Mouse (Mus musculus) kidney, postnatal 10 days (tissue): ENCODE measurements around the gene Bcas1.

Experiments
- DNase-seq: peaks from one replicate; pipeline ENCODE4 v3.0.0; 2021; ENCODE audit warnings: mixed read lengths

Bcas1 gene

GRCm38 (mm10) chr2:170345410-170345793 is 82.2 kb downstream of the Bcas1 start:
- peak; percentile 67 for DNase-seq

- peak; percentile 44 for DNase-seq
Measured at GRCm38 (mm10) chr2:170344502-170345409, 82.9 kb downstream of the Bcas1 start.

DNA sequence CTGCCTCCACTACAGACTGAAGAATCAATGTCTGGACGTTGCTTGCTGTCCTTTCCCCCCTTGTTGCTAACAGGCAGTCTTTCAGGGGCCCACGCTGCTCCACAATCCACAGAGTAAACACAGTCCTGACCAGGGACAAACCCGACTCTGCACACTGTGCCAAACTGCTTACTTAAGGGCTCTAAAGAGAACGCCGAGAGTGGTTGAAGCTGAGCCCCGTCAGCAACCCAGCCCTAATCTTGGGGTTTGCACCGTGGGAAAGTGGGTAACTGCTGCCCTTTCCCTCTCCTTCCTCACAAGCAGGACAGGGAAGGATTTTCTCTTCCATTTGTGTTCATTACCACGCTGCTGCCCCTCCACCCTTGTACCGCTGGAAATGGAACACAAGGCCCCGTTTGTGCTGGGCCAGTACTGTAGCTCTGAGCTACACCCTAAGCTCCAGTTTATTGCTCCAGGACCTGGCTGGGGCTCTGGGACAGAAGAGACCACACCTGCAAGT is 83.8 kb downstream of the Bcas1 start:
- no peak for DNase-seq

- peak; percentile 91 for DNase-seq
Measured at GRCm38 (mm10) chr2:170343133-170343818, 84.4 kb downstream of the Bcas1 start.

- no peak for DNase-seq
Measured at GRCm38 (mm10) chr2:170342312-170342830, 85.3 kb downstream of the Bcas1 start.

GRCm38 (mm10) chr2:170341179-170341578 is 86.5 kb downstream of the Bcas1 start:
- no peak for DNase-seq

- no peak for DNase-seq
Measured at GRCm38 (mm10) chr2:170336266-170336760, 91.3 kb downstream of the Bcas1 start.

DNA sequence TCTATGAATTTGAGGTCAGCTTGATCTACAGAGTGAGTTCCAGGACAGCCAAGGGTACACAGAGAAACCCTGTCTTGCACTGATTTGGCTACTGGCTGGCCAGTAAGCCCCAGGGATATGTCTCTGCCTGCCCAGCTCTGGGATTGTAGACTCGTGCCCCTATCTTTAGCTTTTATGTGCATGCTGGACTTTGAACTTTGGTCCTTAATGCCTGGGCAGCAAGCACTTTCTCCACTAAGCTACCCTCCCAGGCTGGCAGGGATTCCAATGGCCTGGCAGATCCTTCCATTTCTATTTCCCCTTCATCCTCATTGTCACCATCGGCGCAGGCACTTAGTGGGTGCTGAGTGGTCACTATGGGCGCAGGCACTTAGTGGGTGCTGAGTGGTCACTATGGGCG is 92.5 kb downstream of the Bcas1 start:
- DNase-seq: no peak

- no peak for DNase-seq
Measured at GRCm38 (mm10) chr2:170331870-170332269, 95.8 kb downstream of the Bcas1 start.

DNA sequence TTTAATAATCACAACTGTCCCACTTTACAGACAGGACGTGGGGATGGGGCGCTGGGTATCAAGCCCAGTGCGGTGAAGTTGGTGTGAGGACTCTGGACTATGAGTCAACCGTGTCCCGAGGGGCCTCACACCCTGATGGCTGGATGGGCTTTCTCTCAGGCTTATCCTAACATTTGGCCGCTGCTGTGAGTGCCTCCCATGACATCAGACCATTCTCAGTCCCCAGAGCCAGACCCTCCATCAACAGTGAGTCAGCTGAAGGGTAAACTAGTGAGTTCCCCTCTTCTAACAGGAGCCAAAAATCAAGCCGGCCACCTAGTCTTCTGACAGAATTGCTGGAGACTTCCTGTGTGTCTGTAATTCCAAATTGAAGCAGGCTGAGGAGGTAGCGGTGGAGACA is 97.2 kb downstream of the Bcas1 start:
- DNase-seq: no peak

GRCm38 (mm10) chr2:170329921-170330320 is 97.7 kb downstream of the Bcas1 start:
- DNase-seq: no peak

- DNase-seq: peak; percentile 79
Measured at GRCm38 (mm10) chr2:170323925-170324347, 103.7 kb downstream of the Bcas1 start.

DNA sequence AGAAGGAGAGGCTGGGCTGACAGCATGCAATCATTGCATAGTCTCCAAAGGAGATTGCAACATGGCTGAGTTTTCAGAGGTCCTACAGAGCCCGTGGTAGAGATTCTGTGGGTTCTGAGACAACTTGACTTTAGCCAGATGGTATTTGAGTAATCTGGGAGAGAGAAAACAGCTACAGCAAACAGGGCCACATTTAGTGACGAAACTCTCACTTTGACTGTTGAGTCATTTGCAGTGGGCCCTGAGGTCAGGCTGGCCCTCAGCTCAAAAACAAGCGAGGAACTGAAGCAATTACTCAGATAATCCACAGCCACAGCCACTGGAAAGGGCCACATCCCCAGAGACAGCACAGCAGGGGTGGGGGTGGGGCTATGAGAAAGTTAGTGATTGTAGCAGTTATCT is 105.6 kb downstream of the Bcas1 start:
- no peak for DNase-seq

DNA sequence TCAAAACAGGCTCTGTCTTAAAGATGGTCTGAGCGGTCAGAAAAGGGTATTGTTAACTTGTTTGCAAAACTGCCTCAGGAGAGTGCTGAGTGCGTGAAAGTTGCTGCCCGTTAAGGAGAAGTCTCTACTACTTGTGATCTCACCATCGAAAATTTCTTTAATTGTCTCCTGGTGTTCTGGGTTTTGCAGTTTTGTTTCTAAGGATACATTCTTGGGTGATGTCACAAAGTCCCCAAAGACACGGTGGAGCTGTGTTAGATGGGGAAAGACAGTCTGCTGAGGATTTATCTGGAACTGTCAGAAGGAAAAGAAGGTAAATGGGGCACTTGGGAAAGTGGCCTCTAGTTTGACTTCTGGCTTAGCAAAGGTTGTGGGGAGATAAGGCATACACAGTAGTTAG is 106.1 kb downstream of the Bcas1 start:
- DNase-seq: no peak

GRCm38 (mm10) chr2:170319533-170320463 is 107.8 kb downstream of the Bcas1 start:
- DNase-seq: no peak

GRCm38 (mm10) chr2:170318713-170319532 is 108.7 kb downstream of the Bcas1 start:
- peak; percentile 93 for DNase-seq

DNA sequence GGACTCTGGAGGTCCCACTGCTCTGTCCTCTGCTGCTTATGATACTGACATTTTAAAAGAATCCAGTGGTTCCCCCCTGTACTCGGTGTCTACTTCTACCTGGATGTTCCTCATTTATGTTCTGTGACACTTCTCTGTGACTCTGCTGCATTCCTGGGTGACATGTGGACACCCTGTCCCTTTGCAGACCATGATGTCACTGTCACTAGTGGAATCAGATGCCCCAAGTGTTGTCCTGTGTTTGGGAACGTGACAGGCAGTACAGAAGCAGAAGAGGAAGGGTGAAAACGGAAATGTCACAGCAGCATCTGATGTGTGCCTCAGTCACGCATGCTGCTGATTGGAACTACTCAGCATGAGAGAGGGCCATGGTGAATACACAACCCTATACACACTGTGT is 110.9 kb downstream of the Bcas1 start:
- no peak for DNase-seq

DNA sequence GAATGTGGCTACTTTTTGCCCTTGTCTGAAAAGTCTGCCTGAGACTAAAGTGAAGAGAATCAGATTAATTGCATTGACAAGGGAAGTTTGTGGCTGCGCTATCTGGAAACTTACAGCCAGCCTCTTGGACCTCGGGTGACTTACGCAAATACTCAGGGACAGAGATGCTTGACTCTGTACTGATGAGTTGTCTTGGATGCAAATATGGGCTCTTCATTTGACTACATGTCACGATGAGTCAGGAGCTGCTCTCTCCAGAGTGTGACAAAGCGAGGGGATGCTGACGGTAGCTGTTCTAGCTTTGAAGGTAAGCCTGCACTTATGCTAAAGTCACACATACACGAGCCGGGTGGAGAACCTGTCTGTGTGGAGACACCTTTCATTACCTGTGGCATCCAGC is 111.3 kb downstream of the Bcas1 start:
- DNase-seq: no peak

- no peak for DNase-seq
Measured at GRCm38 (mm10) chr2:170310988-170311359, 116.7 kb downstream of the Bcas1 start.

DNA sequence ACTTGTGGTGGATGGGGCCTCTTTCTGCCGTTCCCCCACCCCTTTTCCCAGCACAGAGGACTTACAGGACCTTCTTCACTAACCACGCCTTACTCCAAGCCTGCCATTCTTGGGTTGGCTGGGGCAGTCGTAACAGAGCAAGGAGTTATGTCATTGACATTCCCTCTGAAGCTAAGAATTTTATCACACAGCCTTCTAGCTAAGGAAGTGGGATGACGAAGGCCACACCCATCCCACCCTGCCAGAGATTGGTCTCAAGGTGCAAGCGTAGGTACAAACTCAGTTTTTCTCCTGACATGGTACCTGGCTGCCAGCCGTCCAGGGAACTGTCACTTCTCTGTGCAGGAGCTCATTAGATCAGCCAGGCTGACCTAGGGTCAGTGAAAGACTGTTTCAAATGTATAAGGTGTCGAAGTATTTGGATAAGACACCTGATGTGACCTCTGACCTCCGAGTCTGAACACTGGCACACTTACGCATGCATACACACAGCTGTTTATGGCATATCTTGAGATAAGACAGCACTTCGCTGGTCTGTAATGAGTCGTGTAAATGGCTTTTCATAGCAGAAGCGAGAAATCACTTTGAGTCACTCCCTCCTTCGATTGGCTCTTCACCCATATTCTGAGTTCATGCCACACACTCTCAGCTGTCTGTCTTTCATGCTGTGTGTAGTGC is 117.2 kb downstream of the Bcas1 start:
- no peak for DNase-seq

DNA sequence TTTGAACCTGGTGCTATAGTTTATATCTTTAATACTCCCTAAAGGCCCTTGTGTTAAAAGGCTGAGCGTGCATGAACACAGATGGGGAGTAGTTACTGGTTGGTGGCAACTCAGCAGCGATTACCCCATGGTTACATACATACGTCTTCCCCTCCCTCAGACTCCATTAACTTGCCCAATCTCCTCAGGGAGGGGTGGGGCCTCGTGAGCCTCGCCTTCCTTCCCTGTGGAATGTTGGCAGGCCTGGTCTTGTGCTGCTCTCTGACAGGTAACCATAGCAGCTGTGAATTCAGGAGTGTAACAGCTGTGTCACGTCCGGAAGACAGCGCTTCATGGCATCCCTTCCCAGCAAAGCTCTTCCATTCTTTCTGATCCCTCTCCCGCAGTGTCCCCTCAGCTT is 118.7 kb downstream of the Bcas1 start:
- DNase-seq: no peak
